Mouse (Mus musculus) gonadal fat pad, adult 2 months (tissue): ENCODE data around the gene Gart. TPM values are rescaled to one million over a fixed set of nuclear protein-coding genes. Genes with fewer than 3 reads are reported as not detected.
"Not testable (repeated sequence)": the region's sequence is repeated elsewhere in the genome, so short reads cannot be mapped to it uniquely, and the experiment has no call there.

Experiments
- DNase-seq: peaks from one replicate; pipeline ENCODE4 v3.0.0-alpha.2; 2012; ENCODE audit warnings: low read depth
- polyA plus RNA-seq: library from polyadenylated mRNA; depleted of rRNA; stranded (reverse); fragments of >200 nt; gene quantifications from 2 replicates; pipeline ENCODE4 v1.2.3, GENCODE M21; 2012

Gart gene
- polyA plus RNA-seq, 1 experiment = 36.3 TPM

DNA sequence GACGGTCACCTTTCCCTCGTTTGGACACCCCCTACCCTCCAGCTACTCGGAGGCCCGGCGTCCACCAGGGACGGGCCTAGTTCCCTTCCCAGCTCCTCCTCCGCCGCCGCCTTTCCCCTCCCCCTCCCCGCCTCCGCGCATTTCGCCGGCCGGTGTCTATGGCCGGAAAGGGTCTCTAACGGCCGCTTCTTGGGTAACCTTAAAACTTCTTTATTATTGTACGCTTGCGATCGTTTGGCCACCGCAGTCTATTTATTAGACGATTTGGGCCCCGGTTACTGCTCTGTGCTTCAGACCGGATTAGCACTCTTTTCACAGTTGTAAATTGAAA lies 1.4 kb upstream of the Gart start:
- DNase-seq = no peak

DNA sequence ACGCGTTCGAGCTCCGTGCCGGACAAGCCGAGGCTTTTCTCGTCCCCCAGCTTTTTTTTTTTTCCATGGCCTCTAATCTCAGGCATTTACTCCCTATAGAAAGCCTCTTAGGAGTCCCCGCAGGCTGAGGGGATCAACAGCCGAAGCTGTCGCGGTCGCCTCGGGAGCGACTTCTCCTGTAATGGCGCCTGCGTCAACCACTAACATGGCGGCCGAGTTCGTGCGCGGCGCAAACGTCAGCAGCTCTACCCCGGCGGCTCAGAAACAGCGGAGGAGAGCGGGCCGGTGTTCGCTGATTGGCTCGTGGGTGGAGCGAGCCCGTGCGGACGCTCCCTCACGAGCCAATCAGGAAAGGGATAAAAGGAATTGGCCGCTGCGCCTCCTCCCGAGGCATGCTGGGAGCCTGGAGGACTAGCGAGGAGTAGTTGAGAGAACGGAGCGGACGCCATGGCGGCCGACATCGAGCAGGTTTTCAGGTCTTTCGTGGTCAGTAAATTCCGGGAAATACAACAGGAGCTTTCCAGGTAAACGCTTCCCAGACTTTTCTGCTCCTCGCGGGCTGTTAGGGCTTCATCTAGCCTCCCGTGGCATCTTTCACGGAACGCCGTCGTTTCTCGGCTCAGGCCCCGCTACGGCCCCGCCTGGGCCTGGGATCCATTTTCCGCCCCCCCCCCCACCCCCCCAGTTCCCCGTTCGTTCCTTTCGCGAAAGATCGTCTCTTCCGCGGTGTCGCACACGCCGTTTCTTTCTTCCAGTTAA lies 888 bp upstream of the Gart start, which contains the start of gene Son:
TSS of gene Son (plus strand) at position 46 of the 759 bp plus-strand sequence.
- DNase-seq = peak; percentile 68

DNA sequence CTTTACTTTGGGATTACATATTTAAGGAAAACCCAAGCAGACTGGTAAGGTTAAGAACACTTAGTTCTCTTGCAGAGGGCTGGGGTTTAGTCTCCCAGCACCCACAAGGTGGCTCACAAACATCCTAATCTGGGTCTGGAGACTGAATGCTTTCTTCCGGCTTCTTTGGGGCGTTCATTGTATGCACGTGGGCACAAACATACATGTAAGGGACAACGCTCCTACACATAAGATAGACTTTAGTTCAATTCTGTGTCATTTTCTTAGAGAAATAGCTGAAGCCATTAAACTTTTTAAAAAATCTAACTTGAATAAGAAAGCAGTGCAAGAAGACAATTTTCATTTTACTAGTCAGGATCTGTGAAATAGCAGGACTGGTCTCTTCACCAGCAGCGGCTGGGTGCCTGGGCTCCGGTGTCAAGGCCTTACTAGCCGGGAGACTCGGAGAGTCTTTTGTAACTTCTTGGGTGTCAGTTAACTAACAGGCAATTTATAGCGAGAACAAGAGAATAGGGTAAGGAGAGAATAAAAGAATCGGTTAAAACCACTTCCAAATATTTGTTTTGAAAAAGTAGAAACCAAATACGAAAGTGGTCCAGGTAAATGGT lies 653 bp downstream of the Gart start:
- no peak for DNase-seq

DNA sequence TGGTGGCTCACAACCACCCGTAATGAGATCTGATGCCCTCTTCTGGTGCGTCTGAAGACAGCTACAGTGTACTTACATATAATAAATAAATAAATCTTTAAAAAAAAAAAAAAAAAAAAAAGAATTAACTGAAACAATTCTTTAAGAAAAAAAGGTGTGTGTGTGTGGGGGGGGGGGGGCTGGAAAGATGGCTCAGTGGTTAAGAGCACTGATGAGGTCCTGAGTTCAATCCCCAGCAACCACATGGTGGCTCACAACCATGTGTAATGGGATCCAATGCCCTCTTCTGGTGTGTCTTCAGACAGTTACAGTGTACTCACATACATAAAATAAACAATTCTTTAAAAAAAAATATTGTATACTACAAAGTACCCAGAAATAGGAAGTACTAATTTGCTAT lies 1.3 kb downstream of the Gart start:
- DNase-seq = not testable (repeated sequence)

DNA sequence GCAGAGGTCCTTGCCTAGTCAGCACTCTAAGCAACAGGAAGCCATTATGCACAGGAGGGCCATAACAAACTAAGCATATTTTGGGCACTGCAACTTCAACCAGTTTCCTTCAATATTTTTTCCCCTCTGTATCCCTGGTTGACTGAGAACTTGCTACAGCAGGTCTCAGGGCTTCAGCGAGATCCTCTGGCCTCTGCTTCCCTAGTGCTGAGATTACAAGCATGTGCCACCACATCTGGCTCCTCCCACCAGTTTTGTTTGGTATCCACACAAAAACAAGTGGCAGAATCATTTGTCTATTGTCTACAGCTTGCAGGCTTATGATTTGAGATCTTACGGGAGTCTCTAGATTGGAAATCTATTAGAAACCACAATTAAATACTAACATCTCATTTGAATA lies 1.9 kb downstream of the Gart start:
- no peak for DNase-seq

DNA sequence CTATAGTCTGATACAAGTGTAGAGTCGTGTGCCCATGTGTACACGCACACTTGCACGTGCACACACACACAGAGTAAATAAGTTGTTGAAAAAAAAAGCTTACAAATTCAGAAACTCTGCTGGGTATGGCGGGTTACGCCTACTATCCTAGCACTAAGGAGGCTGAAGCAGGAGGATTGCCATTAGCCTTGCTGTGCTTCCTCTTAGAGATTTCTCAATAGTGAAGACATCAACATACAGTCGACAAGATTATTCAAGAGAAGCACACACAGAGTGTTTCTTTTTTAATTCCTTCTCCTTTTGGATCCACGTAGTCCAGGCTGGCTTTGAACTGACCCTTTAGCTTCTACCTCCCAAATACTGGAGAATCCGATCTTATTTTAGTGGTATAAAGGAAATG lies 6.6 kb downstream of the Gart start:
- no peak for DNase-seq

DNA sequence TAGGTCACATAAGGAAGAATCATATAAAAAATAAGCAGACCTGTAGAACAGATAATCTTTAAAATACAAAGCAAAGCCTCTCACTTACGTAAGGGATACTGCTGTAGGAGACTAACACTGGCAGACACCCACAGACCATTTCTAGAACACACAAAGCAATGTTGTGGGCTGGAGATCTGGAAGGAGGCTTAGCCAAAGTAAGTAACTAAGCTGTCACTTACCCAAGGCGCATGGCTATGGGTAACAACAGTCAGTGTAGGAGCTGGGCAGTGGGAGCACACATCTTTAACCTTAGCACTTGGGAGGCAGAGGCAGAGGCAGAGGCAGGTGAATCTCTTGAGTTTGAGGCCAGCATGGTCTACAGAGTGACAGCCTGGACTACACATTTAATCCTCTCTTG lies 7.1 kb downstream of the Gart start:
- no peak for DNase-seq

DNA sequence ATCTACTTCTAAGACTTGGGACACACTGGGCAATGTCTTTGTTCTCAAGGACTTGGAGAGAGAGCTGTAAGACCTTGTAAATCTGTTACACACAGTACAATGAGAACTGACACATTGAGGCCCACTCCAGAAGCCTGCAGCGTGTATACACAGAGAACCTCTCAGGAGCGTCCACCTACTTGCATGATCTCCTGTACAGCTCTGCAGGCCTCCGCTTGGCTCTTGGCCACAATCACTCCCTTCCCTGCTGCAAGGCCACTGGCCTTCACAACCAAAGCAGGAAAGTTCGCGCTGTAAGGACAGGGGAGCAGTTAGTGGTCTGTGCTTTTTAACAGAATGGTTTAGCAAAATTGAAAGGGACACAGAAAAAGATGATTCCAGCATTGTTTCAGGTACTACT lies 7.6 kb downstream of the Gart start:
- no peak for DNase-seq

DNA sequence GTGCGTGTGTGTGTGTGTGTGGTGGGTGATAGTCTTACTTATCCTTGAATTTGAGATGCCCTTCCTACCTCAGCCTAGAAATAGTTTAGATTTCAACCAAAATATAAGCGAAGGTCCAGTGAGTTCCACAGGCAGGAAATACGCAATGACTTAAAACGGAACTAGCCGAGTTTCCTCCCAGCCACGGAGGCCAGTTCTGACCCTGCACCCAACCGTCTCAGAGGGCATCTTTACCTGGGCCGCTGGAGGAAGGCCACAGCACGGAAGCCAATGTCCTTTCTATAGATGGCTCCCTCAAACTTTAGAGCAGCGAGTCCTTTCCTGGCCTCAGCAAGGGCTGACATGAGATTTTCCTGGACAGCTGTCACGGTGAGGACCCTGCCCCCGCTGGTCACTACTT lies 13.1 kb downstream of the Gart start:
- DNase-seq = no peak

DNA sequence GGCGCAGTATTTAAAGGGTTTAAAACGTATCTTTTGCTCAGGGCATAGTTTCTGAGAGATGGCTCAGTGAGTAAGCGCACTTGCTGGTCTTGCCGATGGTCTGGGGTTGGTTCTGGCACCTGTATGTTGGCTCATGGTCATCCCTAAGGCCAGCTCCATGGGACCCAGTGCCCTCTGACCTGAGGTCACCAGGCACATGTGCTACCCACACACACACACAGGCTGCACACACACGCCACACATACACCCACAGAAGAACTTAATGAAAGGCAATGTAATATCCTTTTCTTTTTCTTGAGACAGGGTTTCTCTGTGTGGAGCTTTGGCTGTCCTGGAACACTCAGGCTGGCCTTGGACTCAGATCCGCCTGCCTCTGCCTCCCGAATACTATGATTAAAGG lies 13.8 kb downstream of the Gart start:
- DNase-seq = no peak

DNA sequence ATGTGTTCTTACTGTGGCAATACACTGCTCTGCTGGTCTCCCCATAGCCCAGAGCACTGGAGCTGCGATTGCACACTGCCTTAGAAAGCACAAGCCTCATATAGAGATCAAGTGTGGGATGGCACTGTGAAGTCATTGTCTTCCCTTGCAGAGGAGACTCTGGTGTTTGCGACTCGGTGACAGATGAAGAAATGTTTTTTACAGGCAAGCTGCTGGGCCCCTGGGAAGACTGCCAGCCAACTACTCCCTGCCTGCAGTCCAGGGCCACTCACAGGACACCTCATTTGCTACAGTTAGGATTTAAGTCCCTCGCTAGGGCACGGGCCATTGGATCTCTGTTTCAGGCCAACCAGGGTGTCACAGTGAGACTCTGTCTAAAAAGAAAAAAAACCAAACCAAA lies 14.3 kb downstream of the Gart start:
- no peak for DNase-seq

DNA sequence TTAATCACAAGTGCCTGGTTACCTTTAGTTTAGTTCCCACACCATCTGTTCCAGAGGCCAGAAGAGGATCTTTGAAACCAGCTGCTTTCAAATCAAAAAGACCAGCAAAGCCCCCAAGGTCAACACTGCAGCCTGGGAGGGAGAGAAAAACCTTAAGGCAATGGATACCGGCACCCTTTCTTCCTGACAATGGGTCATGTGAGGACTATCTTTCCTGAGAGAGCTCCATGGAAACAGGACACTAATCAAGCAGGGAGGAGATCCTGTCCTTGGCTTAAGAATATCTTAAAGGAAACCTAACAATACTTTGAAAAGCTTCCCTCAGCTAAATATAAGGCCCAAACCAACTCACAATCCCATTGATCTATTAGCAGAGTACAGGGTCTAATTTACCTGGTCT lies 16.2 kb downstream of the Gart start:
- no peak for DNase-seq

DNA sequence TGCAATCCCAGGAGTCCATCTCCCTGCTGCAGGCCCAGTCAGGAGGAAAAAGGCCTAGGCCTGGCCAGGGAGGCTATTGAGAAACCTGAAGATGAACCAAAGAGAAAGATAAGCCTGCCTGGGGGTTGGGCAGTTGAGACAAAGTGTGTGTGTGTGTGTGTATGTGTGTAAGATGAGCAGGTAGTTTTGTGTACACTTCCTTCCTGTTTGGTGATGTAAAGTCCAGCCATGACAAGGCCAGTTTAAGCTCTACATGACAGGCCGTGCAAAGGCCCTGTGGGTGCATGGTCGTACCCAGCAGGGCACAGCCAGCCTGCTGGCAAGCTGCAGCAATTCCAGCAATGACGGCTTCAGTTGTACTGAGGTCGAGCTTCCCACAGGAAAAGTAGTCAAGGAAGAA lies 17.0 kb downstream of the Gart start:
- no peak for DNase-seq

DNA sequence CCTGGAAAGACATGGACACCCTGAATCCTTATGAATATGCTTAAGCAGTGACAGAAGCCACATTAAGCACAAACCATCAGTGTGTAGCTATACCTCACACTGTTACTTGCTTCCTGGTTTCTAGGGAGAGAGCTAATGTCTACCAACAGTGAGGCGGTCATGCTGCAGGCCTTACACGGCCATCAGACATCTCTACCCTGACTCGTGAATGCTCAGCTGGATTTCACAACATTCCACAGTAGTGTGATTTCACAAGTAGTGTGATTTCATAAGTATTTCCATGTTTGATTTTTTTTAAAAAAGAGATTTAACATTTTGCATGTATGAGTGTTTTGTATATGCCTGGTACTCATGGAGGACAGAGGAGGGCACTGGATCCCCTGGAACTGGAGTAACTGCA lies 18.1 kb downstream of the Gart start:
- DNase-seq = no peak

DNA sequence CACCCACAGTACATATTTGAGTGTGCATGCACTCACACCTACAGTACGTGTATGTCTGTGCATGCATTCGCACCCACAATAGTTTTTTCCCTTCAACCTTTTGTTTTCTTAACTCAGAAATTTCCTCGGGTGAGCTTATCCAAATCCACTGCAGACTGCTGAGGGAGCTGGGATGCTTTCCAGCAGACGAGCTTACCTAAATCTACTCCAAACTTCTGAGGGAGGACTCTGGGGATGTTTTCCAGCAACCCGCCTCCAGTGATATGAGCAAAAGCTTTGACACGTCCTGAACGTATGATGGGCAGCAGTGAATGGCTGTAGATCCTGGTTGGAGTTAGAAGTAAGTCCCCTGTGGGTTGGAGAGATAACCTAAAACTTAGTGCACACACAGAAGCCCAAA lies 18.9 kb downstream of the Gart start:
- no peak for DNase-seq

DNA sequence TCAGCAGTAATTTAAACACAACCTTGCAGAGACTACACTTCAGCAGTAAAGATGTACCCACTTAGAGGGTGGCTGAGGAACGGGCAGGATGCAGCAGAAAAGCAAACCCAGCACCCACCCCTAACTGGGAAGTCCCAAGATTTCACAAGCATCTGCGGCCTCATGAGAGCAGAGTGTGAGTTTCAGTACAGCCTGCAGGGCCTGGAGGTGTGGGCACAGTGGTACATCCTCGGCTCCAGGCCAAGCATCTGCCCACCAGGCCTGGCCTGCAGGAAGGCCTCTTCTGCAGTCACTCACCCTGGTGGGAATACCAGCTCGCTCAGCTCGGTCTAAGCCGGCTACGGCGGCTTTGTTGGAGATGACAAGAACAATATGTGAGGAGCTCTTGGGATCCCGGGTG lies 23.7 kb downstream of the Gart start:
- DNase-seq = no peak

DNA sequence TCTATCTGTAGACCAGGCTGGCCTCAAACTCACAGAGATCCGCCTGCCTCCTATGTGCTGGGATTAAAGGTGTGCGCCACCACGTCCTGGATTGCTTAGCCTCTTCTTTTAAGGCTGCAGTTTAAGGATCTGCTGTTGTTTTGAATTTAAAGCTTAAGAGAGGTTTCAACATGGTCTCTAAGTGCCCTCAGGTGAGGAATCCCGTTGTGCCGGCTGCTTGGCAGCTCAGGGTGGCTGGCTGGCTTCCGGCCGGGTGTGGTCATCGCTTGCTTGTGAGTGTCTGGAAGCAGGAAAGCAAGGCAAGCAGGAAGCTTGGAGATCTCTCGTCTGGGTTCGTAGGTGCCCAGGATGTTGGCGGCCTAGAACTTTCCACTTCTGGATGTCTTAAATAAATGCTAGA lies 25.8 kb downstream of the Gart start:
- DNase-seq = no peak

DNA sequence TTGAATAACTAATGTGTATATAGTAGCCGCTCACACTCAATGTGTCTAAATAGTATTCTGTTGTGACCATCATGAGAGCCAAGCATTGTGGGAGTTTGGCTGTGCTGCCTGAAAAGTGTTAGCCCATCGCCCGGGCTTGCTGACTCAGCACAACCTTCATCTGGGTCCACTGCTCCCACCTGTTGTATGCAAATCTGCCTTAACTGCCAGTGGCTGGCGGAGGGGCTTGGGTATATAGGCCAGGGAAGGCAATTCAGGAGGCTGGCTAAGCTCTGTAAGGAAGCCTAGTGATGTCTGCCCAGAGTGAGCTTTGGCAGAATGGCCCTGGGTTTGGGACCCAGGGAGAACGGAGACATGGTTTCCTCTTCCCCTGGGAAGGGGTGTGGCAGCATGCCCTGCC lies 26.6 kb downstream of the Gart start:
- no peak for DNase-seq

DNA sequence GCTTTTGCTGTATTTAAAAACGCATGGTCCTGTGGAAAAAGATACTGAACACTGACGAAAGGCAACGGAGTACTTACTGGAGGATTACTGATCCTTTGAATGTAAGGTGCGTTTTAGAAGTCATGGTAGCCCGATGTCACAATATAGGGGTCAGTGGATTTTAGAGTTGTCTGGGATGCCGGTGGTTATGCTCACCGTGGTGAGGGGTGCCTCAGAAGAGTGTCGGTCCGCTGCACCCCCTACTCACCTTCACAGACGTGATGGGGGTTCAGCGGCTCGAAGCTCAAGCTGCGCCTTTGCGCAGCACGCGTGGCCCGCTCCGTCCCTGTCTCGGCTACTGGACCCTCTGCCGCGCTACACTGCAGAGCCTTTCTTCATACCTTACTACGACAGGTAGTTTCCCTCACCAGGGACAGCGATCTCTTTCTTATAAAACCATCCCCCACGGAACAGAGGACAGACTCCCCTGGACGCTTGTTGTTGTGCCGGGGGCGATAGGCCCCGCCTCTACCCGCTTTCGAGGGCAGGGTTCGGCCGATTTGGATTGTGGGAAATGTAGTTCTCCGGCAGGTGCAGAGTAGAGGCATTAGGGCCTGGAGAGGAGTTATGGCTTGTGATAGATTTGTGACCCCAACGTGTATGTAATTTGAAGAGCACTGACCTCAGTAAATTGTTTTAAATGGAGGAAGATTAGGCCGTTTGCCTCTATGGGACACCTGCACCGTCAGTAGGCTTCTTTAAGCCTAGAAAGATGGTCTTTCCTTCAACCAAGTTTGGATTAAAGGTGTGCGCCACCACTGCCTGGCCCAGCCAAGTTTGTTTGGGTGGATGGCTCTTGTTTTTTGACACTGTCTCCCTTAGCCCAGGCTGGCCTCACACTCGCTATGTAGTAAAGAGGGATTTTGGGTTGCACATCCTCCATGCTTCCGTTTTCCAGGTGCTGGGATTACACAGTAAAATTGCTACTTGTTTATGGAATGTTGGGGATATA lies 27.9 kb downstream of the Gart start, which contains the start of gene Dnajc28:
TSS of gene Dnajc28 (minus strand) at position 516 of the 991 bp plus-strand sequence.
- no peak for DNase-seq

DNA sequence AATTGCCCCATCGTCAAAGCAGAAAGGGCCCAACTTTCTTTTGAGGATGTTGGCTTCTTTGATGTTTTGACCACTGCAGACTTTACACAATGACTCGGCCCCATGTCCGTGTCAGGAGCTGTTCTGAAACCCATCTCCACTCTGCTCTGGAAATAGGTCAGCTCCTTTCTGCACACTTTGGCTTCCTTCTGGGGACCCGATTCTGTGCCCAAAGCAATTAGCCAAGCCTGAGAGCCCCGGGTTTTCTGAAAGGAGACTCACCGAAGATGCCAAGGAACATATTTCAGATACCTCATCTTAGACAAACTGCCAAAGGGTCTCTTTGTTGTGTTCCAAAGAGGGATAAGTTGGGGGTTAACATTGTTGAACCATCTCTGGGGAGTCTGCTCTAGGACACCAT lies 32.2 kb downstream of the Gart start:
- DNase-seq = no peak

DNA sequence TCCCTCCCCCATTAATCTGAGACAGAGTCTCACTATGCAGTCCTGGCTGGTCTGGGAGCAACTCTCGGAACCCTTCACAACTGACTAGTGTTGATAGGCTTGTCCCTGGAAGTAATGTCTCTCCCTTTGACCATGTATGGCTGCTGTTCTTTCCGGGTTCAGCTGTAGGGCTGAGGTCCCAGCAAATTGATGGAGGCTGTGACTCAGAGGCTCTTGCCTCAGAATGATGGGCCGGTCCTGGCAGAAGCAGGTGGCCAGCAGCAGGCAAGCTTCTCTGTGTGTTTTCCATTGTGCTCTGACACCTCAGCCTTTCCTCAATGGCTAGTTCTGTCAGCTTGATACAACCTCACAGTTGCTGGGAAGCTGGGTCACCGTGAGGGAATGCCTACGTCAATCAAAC lies 34.2 kb downstream of the Gart start:
- DNase-seq = no peak

DNA sequence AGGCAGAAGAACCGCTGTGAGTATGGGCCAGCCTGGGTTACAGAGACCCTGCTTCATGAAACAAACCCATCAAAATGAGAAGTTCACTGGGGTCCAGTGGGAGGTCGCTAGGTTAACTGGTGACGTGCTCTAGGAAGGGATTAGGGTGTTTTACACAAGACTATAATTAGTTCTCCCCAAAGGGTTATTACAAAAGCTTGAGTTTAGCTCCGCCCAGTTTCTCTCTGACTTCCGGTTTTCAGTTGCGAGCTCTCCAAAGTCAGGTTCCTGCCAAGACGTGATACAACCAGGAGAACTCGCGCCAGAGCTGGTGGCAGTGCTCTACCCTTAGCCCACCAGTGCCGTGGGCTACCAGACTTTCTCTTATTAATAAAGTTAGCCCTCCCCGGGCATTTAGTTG lies 35.5 kb downstream of the Gart start:
- no peak for DNase-seq
